Mouse (Mus musculus) embryonic fibroblast, embryonic 13.5 days (primary cell): ENCODE measurements around the gene Scarf2. TPM values are rescaled to one million over a fixed set of nuclear protein-coding genes. Genes with fewer than 3 reads are reported as not detected.

Experiments used
- H3K27ac ChIP-seq: 2 replicates; pipeline ENCODE4 v1.5.1; 2012; ENCODE audit warnings: low read length, control low read depth, inconsistent platforms; ENCODE audit not compliant: insufficient read depth
- H3K4me1 ChIP-seq: 2 replicates; pipeline ENCODE4 v1.6.1; 2011; ENCODE audit warnings: low read length; ENCODE audit not compliant: control insufficient read depth, insufficient read depth
- H3K4me3 ChIP-seq: 2 replicates; pipeline ENCODE4 v1.5.1; 2011; ENCODE audit warnings: mild to moderate bottlenecking, control low read depth, low read length; ENCODE audit not compliant: insufficient read depth
- CTCF ChIP-seq: IDR thresholded peaks from 2 replicates; pipeline ENCODE4 v1.5.1; 2011; ENCODE audit warnings: mild to moderate bottlenecking, control low read depth, low read length, moderate library complexity, borderline replicate concordance; ENCODE audit not compliant: insufficient read depth
- POLR2A ChIP-seq: IDR thresholded peaks from 2 replicates; pipeline ENCODE4 v1.6.1; 2011; ENCODE audit warnings: low read depth, mild to moderate bottlenecking, control low read depth, low read length, moderate library complexity
- polyA plus RNA-seq: library from polyadenylated mRNA; stranded (reverse); fragments of >200 nt; gene quantifications from 2 replicates; pipeline ENCODE4 v1.2.4, GENCODE M21; 2011; ENCODE audit warnings: low read depth; ENCODE audit not compliant: missing spikeins, insufficient read length

Gene Scarf2
- polyA plus RNA-seq, 1 experiment = 46.5 TPM

GRCm38 (mm10) chr16:17797812-17798311, 780 bp downstream of the Scarf2 start:
- peaks cover 32% of the 10 kb centered on the region for H3K4me1 ChIP-seq
- H3K27ac ChIP-seq = peak overlapping the region; percentile 75
- peak overlapping the region; percentile 80 for H3K4me3 ChIP-seq
- TF ChIP-seq POLR2A (peak; percentile 37; the same call in 1 of the 2 replicates), CTCF (no peak)

DNA sequence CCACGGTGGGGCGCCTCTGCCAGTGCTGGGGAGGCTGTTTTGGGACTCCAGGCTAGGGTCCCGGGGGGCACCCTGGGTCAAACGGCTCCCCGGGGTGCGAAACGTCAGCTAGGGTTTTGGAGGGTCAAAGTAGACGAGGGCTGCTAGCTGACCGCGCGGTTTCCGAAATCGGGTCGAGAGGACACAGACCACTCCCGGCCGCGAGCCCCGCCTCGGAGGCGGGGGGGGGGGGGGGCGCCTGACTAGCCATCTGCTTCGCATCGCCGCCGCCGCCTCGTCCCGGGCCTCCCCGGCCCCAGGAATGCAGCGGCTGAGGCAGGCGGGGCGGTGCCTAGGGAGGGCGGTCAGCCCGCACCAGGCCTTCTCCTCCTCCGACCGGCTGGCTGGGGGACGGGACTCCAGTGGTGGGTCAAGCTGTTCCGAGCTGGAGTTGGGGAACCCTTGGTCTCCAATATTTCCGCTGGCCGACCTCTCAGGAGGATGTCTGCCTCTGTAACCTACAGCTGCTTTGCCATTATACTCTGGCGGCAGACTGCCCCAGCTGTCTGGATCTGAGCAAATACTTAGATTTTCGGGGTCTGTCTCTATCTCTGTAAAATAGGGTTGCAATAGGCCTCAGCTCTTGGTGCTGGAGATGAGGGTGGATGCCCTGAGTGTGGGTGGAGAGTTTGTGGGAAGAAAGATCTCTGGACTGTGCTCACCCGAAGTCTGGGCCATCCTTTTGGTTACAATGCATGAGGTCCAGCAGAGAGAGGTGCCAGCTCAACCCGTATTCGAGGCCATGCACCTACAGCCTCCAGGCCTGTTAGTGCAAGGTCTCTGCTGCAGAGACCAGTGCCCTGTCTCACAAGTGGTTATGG, 1.5 kb downstream of the Scarf2 start:
- Histone ChIP-seq H3K4me3 (peak overlapping the region; percentile 80), H3K4me1 (peaks cover 32% of the 10 kb centered on the region), H3K27ac (peak overlapping the region; percentile 75)
- peak; percentile 59 for TF ChIP-seq POLR2A
- TF ChIP-seq CTCF = no peak

DNA sequence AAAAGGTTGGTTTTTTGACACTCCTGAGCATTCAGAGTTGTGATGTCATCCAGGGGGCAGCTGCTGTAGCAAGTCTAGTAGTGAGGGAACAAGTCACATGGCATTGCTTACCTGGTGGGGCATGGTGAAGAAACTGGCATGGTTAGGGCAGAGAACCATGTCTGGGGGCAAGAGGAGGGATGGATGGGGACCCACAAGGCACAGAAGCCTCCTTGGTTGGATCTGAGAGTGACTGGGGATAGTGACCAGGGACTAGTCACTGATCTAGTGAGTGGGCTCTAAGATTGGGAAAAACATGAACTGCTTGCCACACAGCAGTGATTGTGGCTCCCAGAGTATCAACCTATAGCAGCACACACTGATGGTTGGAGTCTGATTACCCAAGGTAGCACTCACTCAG, 2.5 kb downstream of the Scarf2 start:
- no peak for TF ChIP-seq CTCF
- TF ChIP-seq POLR2A = no peak
- no peak overlapping the region for H3K27ac ChIP-seq
- H3K4me1 ChIP-seq = peaks cover 35% of the 10 kb centered on the region
- peak overlapping the region; percentile 53; the same call in 1 of the 2 replicates for H3K4me3 ChIP-seq

DNA sequence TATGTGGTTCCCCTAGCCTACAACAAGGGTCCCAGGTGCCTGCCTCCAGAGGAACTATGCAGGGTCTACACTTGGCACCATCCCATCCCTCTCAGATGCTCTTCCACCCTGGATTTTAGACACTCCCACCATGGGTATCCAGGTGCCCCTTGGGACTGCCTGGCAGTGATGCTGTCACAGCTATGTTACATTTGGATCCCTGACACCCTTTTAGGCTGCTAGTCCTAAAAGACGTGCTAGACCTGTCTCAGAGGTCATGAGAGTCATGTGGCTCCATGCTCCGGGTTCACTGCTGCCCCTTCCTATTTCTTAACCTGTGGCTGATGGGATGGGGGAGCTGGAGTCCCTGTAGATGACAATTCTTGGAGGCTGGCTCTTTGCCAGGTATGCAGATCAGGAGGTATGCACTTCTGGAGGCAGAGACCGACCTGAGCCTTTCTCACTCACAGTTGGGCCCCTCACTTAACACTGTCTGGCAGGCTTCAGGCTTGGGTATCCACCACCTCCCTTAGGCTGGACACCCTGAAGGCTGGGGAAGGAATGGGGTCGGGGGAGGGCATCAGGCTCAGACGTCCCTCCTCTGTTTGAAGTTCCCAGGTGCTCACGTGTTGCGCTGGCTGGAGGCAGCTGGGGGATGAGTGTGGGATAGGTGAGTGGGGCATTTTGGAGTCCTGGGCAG, 4.8 kb downstream of the Scarf2 start:
- peaks cover 47% of the 10 kb centered on the region for H3K4me1 ChIP-seq
- no peak overlapping the region for H3K4me3 ChIP-seq
- no peak overlapping the region for H3K27ac ChIP-seq
- TF ChIP-seq POLR2A (no peak), CTCF (no peak)

DNA sequence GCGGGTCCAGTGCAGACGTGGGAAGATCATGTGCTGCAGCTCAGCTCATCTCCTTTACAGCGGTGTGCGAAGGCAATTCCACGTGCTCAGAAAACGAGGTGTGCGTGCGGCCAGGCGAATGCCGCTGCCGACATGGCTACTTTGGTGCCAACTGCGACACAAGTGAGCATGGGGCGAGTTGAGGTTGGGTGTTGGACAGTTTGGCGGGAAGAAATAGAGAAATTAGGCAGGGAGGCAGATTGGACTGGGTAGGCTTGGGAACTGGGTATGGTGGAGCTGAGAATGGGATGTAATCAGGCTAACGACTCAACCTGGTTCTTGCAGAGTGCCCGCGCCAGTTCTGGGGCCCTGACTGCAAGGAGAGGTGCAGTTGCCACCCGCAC, 5.4 kb downstream of the Scarf2 start:
- Histone ChIP-seq H3K4me1 (peaks cover 47% of the 10 kb centered on the region), H3K27ac (no peak overlapping the region), H3K4me3 (no peak overlapping the region)
- TF ChIP-seq POLR2A (no peak), CTCF (no peak)

GRCm38 (mm10) chr16:17802839-17803674, 6.0 kb downstream of the Scarf2 start:
- H3K27ac ChIP-seq = no peak overlapping the region

GRCm38 (mm10) chr16:17803675-17804448, 6.8 kb downstream of the Scarf2 start:
- peaks cover 53% of the 10 kb centered on the region for H3K4me1 ChIP-seq
- no peak overlapping the region for H3K4me3 ChIP-seq
- H3K27ac ChIP-seq = peak overlapping the region; percentile 6; the same call in 1 of the 2 replicates
- TF ChIP-seq POLR2A (no peak), CTCF (no peak)

More at GRCm38 (mm10) chr16:17802839-17803674, 6.0 kb downstream of the Scarf2 start:
- Histone ChIP-seq H3K4me1 (peaks cover 47% of the 10 kb centered on the region), H3K4me3 (no peak overlapping the region)
- peak; percentile 32; the same call in 1 of the 2 replicates for TF ChIP-seq CTCF
- no peak for TF ChIP-seq POLR2A

GRCm38 (mm10) chr16:17804449-17804912, 7.4 kb downstream of the Scarf2 start:
- H3K4me3 ChIP-seq = no peak overlapping the region
- peaks cover 52% of the 10 kb centered on the region for H3K4me1 ChIP-seq
- TF ChIP-seq CTCF (no peak), POLR2A (no peak)
- H3K27ac ChIP-seq = 0 out of 2 replicates have a peak overlapping the region, but pooled peaks have one; percentile 6
